Mouse (Mus musculus) right cerebral cortex, postnatal 25 days (tissue): ENCODE measurements at regions not wholly inside any gene's neighbourhood (a gene's known extent, or its start where the extent isn't known, plus 50 kb on each side); places are given as distances from the start of the nearest gene placed in this dataset.

Source experiments
- DNase-seq: peaks from one replicate; pipeline ENCODE4 v3.0.0; 2022

DNA sequence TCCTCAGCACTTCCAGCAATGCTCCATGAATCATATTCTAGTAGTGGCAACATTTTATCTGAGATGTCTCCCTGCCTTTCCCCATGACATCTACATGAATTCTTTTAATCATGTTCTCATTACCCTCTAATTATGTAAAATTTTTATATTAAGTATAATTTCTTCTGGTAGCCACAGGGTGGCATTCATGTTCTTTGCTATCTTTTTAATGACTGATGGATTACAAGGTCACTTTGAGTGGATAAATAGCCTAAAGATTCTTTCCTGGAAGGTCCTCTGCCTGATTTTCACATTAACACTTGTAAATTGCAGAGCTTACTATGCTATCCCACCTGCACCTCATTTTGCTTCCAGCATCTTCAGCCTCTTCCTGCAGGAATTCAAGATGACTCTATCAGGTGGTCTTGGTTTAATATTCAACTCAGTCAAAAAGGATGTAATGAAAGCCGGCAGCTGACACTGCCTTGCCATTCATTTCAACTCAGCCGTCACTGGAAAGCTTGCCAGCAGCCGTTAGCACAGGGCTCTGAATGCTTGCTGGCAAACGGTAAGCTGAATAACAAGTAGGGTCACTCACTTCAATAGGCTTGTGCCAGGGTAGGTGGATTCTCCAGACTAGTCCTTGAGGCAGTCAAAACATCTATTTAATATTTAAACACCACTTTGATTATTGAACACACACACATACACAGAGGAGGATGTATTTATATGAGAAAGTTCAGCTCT is 97.0 kb upstream of the Fshr start:
- no peak for DNase-seq

DNA sequence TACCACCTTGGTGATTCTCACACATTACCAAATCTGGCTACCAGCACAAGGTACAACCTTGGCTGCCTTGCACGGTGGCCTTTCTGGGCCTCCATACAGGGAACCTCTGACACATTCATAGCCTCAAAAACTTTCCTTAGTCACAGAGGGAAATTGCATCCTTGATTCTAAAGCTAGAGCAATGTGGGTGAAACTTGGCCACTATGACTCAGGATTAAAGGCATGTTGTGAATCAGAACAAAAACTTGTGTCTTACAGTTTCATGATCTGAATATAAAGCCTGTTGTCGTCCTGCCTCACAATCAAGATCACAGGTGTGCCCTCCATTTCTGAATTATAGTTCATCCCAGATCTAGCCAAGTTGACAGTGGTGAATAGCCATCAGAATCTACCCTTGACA is 80.8 kb upstream of the Fshr start:
- no peak for DNase-seq

DNA sequence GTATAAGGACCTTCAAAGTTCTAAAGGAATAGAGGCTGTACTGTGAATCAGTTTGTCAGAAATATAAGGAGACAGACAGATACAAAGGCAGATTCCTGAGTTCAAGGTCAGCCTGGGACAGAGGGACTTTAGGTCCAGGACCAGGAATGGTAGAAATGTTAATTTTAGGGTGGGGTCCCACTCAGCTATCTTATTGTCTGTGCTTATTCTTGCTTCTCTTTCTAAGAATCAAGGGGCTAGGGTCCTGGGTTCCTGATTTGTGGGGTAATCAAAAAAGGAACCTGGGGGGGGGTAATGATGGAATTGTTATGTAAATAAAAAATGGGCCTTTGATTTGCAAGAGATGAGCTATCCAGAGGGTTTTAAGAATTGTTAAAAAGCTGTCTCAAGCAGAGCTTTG is 71.7 kb upstream of the Fshr start:
- no peak for DNase-seq

DNA sequence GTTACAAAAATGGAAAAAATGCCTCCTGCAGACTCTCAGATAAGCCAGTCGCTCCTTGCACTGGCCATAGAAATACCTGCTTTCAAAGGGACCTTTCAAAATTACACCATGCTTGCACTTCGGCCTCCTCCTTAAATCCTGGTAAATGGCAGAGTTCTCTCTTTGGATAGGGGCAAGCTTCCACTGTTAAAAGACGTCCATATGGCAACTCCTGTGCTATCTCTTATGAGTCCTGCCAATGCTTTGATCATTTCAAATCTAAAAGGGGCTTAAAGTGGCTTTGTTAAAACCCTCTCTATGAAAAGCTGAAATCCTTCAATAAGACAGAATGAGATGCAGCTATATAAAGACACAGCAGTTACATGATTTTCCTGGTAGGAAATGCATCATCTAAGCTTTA is 55.2 kb upstream of the Fshr start:
- DNase-seq: no peak

DNA sequence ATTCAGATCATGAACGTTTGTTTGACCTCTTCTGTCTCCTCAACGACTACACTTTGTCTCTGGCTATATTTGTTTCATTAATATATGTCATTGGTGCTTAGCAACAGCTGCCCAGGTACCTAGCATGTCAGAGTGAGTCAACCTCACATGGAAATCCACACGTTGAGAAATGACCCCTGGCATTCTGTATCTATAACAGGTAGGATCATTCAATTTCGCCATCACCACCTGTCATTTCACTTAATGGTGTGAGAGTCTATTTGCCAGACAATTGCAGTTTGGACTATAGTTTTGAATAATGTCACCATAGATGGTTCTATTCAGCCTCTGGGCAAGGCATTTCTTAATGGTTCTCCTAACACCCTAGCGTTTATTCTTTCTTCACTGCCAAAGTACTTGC is 50.3 kb upstream of the Fshr start:
- DNase-seq: no peak
